Mouse (Mus musculus) heart, postnatal 0 days (tissue): ENCODE data around the gene Foxn3.

ENCODE experiments used
- CTCF ChIP-seq: IDR thresholded peaks from 2 replicates; pipeline ENCODE4 v1.5.1; 2016; ENCODE audit warnings: antibody characterized with exemption, control low read depth, low read depth
- EP300 ChIP-seq: IDR thresholded peaks from 2 replicates; pipeline ENCODE4 v1.6.1; 2016; ENCODE audit warnings: antibody characterized with exemption, low read depth

DNA sequence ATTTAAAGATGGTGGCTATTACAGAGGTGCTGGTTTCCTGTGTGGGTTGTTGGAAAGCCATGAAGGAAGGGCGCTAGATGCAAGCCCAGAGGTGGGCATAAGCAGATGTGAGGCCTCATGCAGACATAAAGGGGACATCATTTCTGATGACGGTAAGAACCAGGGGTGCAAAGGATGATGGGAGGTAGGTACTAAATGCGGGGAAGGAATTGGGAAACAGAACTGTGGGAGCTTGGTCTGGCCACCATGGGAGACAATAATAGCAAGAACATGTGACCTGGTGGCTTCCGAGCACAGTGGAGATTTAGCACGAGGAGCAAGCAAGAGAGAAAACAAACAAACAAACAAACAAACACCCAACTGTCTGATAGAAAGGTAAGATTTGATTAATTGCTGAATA is 46.1 kb downstream of the Foxn3 start:
- no peak for TF ChIP-seq EP300
- no peak for TF ChIP-seq CTCF
